25 mouse cellular contexts compared by ENCODE assay signal in genomic region chr3:156353841-156354473, GRCm38 (mm10).
"Had no signal": no experiment of that assay in that cellular context is flagged by ENCODE, and none has a peak within 500 bp of the region (broad histone marks: within the 10 kb centered on the region; RNA-seq: fewer than 3 reads in every experiment).

No protein-coding gene starts in this region.

- H3K9ac ChIP-seq: heart, embryonic 13.5 days; heart, embryonic 15.5 days; hindbrain, embryonic 15.5 days; kidney, embryonic 15.5 days; limb, embryonic 13.5 days; limb, embryonic 15.5 days; liver, embryonic 12.5 days had no signal

- ATAC-seq: hindbrain, postnatal 0 days; intestine, embryonic 16.5 days; liver, embryonic 12.5 days had no signal

- H3K27me3 ChIP-seq: heart, embryonic 13.5 days; heart, embryonic 15.5 days; hindbrain, embryonic 15.5 days; kidney, embryonic 15.5 days; limb, embryonic 13.5 days; limb, embryonic 15.5 days; liver, embryonic 12.5 days had no signal

- H3K36me3 ChIP-seq: heart, embryonic 13.5 days; heart, embryonic 15.5 days; hindbrain, embryonic 15.5 days; kidney, embryonic 15.5 days; limb, embryonic 13.5 days; limb, embryonic 15.5 days; liver, embryonic 12.5 days had no signal

- H3K4me3 ChIP-seq: heart, adult 2 months; heart, embryonic 13.5 days; heart, embryonic 15.5 days; hindbrain, embryonic 15.5 days; kidney, embryonic 15.5 days; limb, embryonic 13.5 days; limb, embryonic 15.5 days; liver, embryonic 12.5 days had no signal

- DNase-seq: gastrocnemius, postnatal 14 days; gastrocnemius, postnatal 36 days; heart, adult 11 months; heart, adult 2 months; heart, postnatal 14 days; heart, postnatal 36 days; kidney, adult 11 months; kidney, adult 2 months; kidney, adult 9 months; kidney, postnatal 14 days; kidney, postnatal 36 days; layer of hippocampus, adult 9-11 months; layer of hippocampus, postnatal 36 days; left cerebral cortex, postnatal 4 days had no signal

- H3K9me3 ChIP-seq: heart, embryonic 13.5 days; heart, embryonic 15.5 days; hindbrain, embryonic 15.5 days; kidney, embryonic 15.5 days; limb, embryonic 13.5 days; limb, embryonic 15.5 days; liver, embryonic 12.5 days had no signal

- H3K4me1 ChIP-seq: heart, embryonic 13.5 days; heart, embryonic 15.5 days; hindbrain, embryonic 15.5 days; kidney, embryonic 15.5 days; limb, embryonic 13.5 days; limb, embryonic 15.5 days; liver, embryonic 12.5 days had no signal

- H3K4me2 ChIP-seq: heart, embryonic 11.5 days; heart, embryonic 13.5 days; heart, embryonic 15.5 days; hindbrain, embryonic 15.5 days; kidney, embryonic 15.5 days; limb, embryonic 13.5 days; limb, embryonic 15.5 days; liver, embryonic 12.5 days had no signal

- H3K27ac ChIP-seq: heart, adult 2 months; heart, embryonic 13.5 days; heart, embryonic 15.5 days; hindbrain, embryonic 15.5 days; hindbrain, postnatal 0 days; kidney, embryonic 15.5 days; kidney, postnatal 0 days; limb, embryonic 13.5 days; limb, embryonic 15.5 days; liver, embryonic 12.5 days had no signal
